Mouse (Mus musculus) embryonic facial prominence, embryonic 15.5 days (tissue): ENCODE measurements around the gene Ddr1. TPM values are rescaled to one million over a fixed set of nuclear protein-coding genes. Genes with fewer than 3 reads are reported as not detected.

Experiments used
- ATAC-seq: fragments of 200-750 bp; cut with Nextera tagmentation; 2 replicates; pipeline ENCODE4 v1.8.0; 2017; ENCODE audit warnings: low read depth, moderate TSS enrichment; ENCODE audit not compliant: insufficient number of reproducible peaks, low FRiP score, low TSS enrichment
- H3K27ac ChIP-seq: fragments of 300-500 bp; sonication (generic); replicated peaks from 2 replicates; pipeline ENCODE4 v1.5.1; 2015; ENCODE audit warnings: mild to moderate bottlenecking, inconsistent platforms
- H3K27me3 ChIP-seq: fragments of 300-500 bp; sonication (generic); 2 replicates; pipeline ENCODE4 v1.6.1; 2015; ENCODE audit warnings: inconsistent platforms
- H3K36me3 ChIP-seq: fragments of 300-500 bp; sonication (generic); 2 replicates; pipeline ENCODE4 v1.6.1; 2015; ENCODE audit warnings: mild to moderate bottlenecking, inconsistent platforms
- H3K4me1 ChIP-seq: fragments of 300-500 bp; sonication (generic); 2 replicates; pipeline ENCODE4 v1.6.1; 2015; ENCODE audit warnings: inconsistent platforms
- H3K4me2 ChIP-seq: fragments of 300-500 bp; sonication (generic); replicated peaks from 2 replicates; pipeline ENCODE4 v1.6.1; 2015; ENCODE audit warnings: mild to moderate bottlenecking, inconsistent platforms
- H3K4me3 ChIP-seq: fragments of 300-500 bp; sonication (generic); replicated peaks from 2 replicates; pipeline ENCODE4 v1.5.1; 2015; ENCODE audit warnings: mild to moderate bottlenecking, inconsistent platforms
- H3K9ac ChIP-seq: fragments of 300-500 bp; sonication (generic); 2 replicates; pipeline ENCODE4 v1.6.1; 2015; ENCODE audit warnings: inconsistent platforms
- H3K9me3 ChIP-seq: fragments of 300-500 bp; sonication (generic); replicated peaks from 2 replicates; pipeline ENCODE4 v1.6.1; 2016; ENCODE audit warnings: inconsistent platforms
- WGBS: fragments of 180-500 bp; shearing (Covaris S2); methylation state at CpG from one replicate; pipeline ENCODE4 v1.1.7; 2015; 5-methylcytosine and 5-hydroxymethylcytosine counted together
- polyA plus RNA-seq: library from polyadenylated mRNA; unstranded; fragments of >200 nt; fragmentation: Nextera tagmentation; extraction: Ambion mirVana; gene quantifications from 2 replicates; pipeline ENCODE4 v1.2.1, GENCODE M21; 2015

Gene Ddr1
- polyA plus RNA-seq, 1 experiment from 2014 or later: 100 TPM

- ATAC-seq: peak; percentile 28; the same call in 1 of the 2 replicates
- H3K27me3 ChIP-seq: no peaks in the 10 kb centered on the region
- H3K27ac ChIP-seq: peak overlapping the region; percentile 23; the same call in 1 of the 2 replicates
- no peaks in the 10 kb centered on the region for H3K9me3 ChIP-seq
- H3K4me3 ChIP-seq: no peak overlapping the region
- WGBS: 6% methylated on average over 11 of the region's 11 CpGs
- H3K36me3 ChIP-seq: no peaks in the 10 kb centered on the region
- H3K4me1 ChIP-seq: peaks cover 23% of the 10 kb centered on the region
- H3K9ac ChIP-seq: no peak overlapping the region
- peak overlapping the region; percentile 34 for H3K4me2 ChIP-seq
These were observed 15.9 kb upstream of the Ddr1 start for GRCm38 (mm10) chr17:35720340-35720727.

DNA sequence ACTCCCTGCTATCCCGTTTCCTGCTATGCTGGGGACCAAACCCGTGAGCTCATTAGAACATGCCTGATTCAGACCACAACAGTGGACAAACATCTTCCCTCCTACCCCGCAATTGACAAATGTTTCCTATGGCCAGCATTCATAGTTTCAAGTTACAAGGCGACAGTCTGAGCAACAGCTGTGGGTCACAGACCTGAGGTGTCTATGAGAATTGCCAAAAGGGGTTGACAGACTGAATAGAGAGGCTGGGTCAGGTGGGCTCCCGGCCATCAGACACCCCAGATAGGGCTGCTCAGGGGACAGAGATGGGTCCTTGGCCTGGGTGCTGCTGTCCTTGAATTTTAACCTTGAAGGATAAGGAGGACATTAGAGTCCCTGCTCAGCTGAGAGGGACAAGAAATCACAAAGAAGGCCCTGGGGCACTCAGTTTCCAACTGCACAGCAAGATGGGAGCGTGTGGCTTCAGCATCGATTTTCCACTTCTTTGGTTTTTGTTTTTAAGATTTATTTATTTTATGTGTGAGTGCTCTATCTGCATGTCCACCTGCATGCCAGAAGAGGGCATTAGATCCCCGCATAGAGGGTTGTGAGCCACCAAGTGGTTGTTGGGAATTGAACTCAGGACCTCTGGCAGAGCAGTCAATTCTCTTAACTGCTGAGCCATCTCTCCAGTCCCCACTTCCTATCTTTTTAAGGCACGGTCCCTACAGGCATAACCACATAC lies 15.4 kb upstream of the Ddr1 start:
- Histone ChIP-seq H3K27ac (peak overlapping the region; percentile 23), H3K27me3 (no peaks in the 10 kb centered on the region), H3K4me1 (peaks cover 22% of the 10 kb centered on the region), H3K9ac (no peak overlapping the region), H3K9me3 (no peaks in the 10 kb centered on the region), H3K4me2 (peak overlapping the region; percentile 34; the same call in 1 of the 2 replicates), H3K36me3 (no peaks in the 10 kb centered on the region), H3K4me3 (no peak overlapping the region)
- 61% methylated on average over 9 of the region's 9 CpGs for WGBS
- ATAC-seq: peak; percentile 25; the same call in 1 of the 2 replicates

- ATAC-seq: no peak
- Histone ChIP-seq H3K4me3 (no peak overlapping the region), H3K27ac (no peak overlapping the region), H3K36me3 (no peaks in the 10 kb centered on the region), H3K9ac (no peak overlapping the region), H3K27me3 (no peaks in the 10 kb centered on the region), H3K4me2 (no peak overlapping the region), H3K9me3 (no peaks in the 10 kb centered on the region), H3K4me1 (peaks cover 21% of the 10 kb centered on the region)
- WGBS: 72% methylated on average over 6 of the region's 6 CpGs
These were observed 12.7 kb upstream of the Ddr1 start for GRCm38 (mm10) chr17:35717080-35717479.

GRCm38 (mm10) chr17:35716114-35716513 lies 11.7 kb upstream of the Ddr1 start:
- H3K4me1 ChIP-seq: peaks cover 15% of the 10 kb centered on the region
- ATAC-seq: no peak

DNA sequence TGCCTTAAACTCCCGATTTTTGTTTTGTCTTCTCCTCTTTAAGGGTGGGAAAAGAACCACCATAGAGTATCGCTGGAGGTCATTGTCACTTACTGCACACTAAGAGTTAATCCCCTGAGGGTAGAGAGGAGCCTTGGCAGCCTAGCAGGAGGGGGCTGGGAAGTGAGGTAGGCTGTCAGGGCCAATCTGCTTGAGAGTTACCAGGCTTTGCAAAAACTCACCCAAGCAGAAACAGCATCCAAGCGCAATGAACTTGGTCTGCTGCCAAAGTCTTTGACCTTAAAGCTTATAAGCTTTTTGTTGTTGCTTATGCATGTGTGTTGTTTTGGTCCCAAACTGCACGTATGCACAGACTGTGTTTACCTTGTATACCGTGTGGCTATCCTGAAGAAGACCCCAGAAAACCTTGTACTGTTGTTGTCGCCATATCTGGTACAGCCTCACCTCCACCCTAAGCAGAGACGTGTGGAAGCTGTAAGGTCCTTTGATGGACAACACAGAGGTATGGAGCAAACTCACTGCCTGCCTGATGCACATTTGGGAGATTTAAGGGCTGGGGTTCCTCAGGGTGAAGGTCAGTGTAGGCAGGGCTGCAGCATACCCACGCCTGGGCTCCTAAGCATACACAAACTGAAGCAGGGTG lies 6.4 kb upstream of the Ddr1 start:
- Histone ChIP-seq H3K27ac (peak overlapping the region; percentile 65), H3K9me3 (no peaks in the 10 kb centered on the region), H3K36me3 (no peaks in the 10 kb centered on the region), H3K27me3 (no peaks in the 10 kb centered on the region), H3K4me3 (no peak overlapping the region), H3K4me2 (no peak overlapping the region), H3K4me1 (peaks cover 13% of the 10 kb centered on the region), H3K9ac (no peak overlapping the region)
- peak; percentile 48 for ATAC-seq
- 34% methylated on average over 8 of the region's 8 CpGs for WGBS

More at GRCm38 (mm10) chr17:35716114-35716513, 11.7 kb upstream of the Ddr1 start:
- no peak overlapping the region for H3K9ac ChIP-seq
- no peak overlapping the region for H3K4me3 ChIP-seq
- no peak overlapping the region for H3K4me2 ChIP-seq
- H3K27me3 ChIP-seq: no peaks in the 10 kb centered on the region
- H3K9me3 ChIP-seq: no peaks in the 10 kb centered on the region
- 82% methylated on average over 3 of the region's 3 CpGs for WGBS
- H3K36me3 ChIP-seq: no peaks in the 10 kb centered on the region
- H3K27ac ChIP-seq: no peak overlapping the region

DNA sequence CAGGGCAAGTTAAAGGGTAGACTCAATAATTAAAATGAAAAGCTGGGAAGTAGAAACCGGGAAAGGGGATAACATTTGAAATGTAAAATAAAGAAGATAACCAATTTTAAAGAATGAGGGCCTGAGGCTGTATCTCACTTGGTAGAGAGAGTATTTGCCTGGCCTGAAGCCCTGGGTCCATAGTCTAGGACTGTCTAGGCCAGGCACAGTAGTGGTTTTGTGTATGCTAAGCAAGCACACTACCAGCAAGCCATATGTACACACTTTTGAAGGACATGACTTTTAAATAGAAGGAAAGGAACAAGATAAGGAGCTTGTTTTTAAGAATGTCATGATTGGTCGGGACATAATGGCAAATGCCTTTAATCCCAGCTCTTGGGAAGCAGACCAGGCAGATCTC lies 4.2 kb upstream of the Ddr1 start:
- Histone ChIP-seq H3K27me3 (no peaks in the 10 kb centered on the region), H3K4me3 (no peak overlapping the region), H3K9ac (no peak overlapping the region), H3K4me1 (peaks cover 31% of the 10 kb centered on the region), H3K4me2 (no peak overlapping the region), H3K27ac (peak overlapping the region; percentile 65), H3K9me3 (no peaks in the 10 kb centered on the region), H3K36me3 (no peaks in the 10 kb centered on the region)
- 64% methylated on average over 2 of the region's 2 CpGs for WGBS
- no peak for ATAC-seq

- Histone ChIP-seq H3K27ac (peak overlapping the region; percentile 65), H3K36me3 (no peaks in the 10 kb centered on the region), H3K4me2 (no peak overlapping the region), H3K4me1 (peaks cover 35% of the 10 kb centered on the region), H3K27me3 (no peaks in the 10 kb centered on the region), H3K9ac (no peak overlapping the region), H3K9me3 (no peaks in the 10 kb centered on the region), H3K4me3 (no peak overlapping the region)
- peak; percentile 25; the same call in 1 of the 2 replicates for ATAC-seq
- WGBS: 37% methylated on average over 7 of the region's 7 CpGs
These were observed 3.5 kb upstream of the Ddr1 start for GRCm38 (mm10) chr17:35707929-35708328.

DNA sequence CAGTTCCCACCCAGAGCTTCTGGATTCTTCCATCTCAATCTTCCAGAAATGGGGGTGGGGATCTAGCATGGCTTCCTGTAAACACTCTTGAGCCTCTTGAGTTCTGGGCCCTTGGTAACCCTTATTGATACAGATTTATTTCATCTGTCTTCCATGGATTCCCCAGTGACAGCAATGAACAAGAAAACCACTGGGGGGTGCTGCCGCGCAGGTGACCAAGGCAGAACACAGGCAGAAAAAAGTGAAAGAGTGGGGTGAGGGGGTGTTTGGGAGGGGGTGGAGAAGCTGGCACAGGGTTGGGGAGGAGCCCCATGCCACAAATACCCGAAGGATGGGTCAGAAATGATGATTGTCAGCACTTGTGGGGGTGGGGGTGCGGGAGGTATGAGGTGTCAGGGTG lies 1.4 kb upstream of the Ddr1 start:
- Histone ChIP-seq H3K4me3 (no peak overlapping the region), H3K27me3 (no peaks in the 10 kb centered on the region), H3K4me2 (no peak overlapping the region), H3K9ac (no peak overlapping the region), H3K4me1 (peaks cover 50% of the 10 kb centered on the region), H3K9me3 (no peaks in the 10 kb centered on the region), H3K36me3 (no peaks in the 10 kb centered on the region), H3K27ac (0 out of 2 replicates have a peak overlapping the region, but pooled peaks have one; percentile 91)
- 23% methylated on average over 4 of the region's 4 CpGs for WGBS
- no peak for ATAC-seq

DNA sequence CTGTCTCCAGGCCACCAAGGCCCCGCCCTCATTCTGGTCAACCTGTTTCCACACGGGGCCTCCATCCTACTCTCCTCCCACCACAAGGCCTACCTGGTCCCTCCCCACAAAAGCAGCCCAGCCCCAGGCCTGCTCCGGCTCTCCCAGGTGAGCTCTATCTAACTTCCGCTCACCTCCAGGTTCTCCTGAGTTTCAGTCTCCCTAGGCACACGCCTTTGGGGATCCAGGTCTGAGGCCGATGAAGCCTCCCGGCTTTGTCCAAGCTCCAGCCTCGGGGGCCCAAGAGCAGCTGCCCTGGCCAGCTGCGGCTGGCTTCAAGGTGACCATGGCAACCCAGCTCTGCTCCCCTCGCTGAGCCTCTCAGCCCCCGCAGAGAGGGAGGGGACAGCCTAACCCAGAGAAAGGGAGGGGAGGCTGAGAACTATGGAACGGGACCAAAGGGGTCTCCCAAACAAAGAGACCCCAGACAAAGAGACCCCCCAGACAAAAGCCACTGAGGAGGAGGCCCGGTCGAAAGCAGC lies 610 bp downstream of the Ddr1 start:
- no peak for ATAC-seq
- Histone ChIP-seq H3K4me3 (peak overlapping the region; percentile 38), H3K9ac (peak overlapping the region; percentile 45), H3K27me3 (no peaks in the 10 kb centered on the region), H3K4me1 (peaks cover 56% of the 10 kb centered on the region), H3K27ac (peak overlapping the region; percentile 91), H3K4me2 (peak overlapping the region; percentile 77), H3K9me3 (no peaks in the 10 kb centered on the region), H3K36me3 (no peaks in the 10 kb centered on the region)
- WGBS: 8% methylated on average over 14 of the region's 14 CpGs

- ATAC-seq: no peak
- H3K36me3 ChIP-seq: no peaks in the 10 kb centered on the region
- 19% methylated on average over 2 of the region's 2 CpGs for WGBS
- no peak overlapping the region for H3K9ac ChIP-seq
- H3K9me3 ChIP-seq: no peaks in the 10 kb centered on the region
- peak overlapping the region; percentile 99; the same call in 1 of the 2 replicates for H3K27ac ChIP-seq
- H3K4me2 ChIP-seq: peak overlapping the region; percentile 77
- H3K27me3 ChIP-seq: no peaks in the 10 kb centered on the region
- H3K4me1 ChIP-seq: peaks cover 59% of the 10 kb centered on the region
- H3K4me3 ChIP-seq: peak overlapping the region; percentile 61
These were observed 1.4 kb downstream of the Ddr1 start for GRCm38 (mm10) chr17:35703065-35703464.

DNA sequence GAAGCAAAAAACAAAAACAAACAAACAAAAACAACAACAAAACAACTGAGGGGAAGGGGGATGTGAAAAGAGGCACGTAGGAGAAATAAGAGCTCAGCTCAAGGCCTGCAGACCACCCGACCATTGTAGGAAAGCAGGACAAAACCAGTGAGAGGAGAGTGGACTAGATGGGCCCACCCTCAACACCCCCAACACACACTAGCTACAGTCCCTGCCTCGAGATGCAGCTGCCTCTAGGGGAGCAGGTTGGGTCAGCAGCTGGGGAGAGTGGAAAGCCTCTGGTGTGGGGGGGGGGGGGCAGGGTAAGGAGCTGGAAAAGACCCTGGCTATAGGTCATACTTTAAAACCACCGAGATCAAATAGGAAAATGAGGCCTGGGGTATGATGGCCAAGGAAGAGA lies 1.8 kb downstream of the Ddr1 start:
- Histone ChIP-seq H3K4me3 (peak overlapping the region; percentile 61), H3K4me1 (peaks cover 63% of the 10 kb centered on the region), H3K9me3 (no peaks in the 10 kb centered on the region), H3K27me3 (no peaks in the 10 kb centered on the region), H3K27ac (peak overlapping the region; percentile 99), H3K4me2 (peak overlapping the region; percentile 77), H3K36me3 (no peaks in the 10 kb centered on the region), H3K9ac (peak overlapping the region; percentile 44; the same call in 1 of the 2 replicates)
- 11% methylated on average over 4 of the region's 4 CpGs for WGBS
- no peak for ATAC-seq
